ENCODE assay signal across 37 mouse cellular contexts in the genomic region with DNA sequence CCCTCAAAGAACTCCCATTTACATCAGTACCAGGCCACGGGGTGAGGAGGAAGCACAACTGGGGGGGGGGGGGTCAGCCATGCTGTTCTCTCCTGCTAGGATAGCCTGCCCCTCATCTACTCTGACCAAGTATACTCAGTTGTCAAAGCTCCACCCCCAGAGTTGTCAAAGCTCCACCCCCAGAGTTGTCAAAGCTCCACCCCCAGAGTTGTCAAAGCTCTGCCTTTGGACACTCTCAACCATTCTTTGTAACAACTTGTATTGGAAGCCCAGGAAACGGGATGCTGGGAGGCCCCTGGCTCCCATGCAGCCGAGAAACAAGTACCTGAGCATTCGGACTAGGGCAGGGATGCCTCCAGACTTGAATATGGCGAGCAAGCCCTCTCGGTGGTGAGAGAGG. TPM values are rescaled to one million over a fixed set of nuclear protein-coding genes. Genes with fewer than 3 reads are reported as not detected.
"Had no signal": no experiment of that assay in that cellular context is flagged by ENCODE, and none has a peak within 500 bp of the region (broad histone marks: within the 10 kb centered on the region; RNA-seq: fewer than 3 reads in every experiment).

No protein-coding gene starts in this region.

- ATAC-seq: hindbrain, embryonic 16.5 days; inflammation-experienced regulatory T-cells, adult 6 months; intestine, embryonic 15.5 days; intestine, postnatal 0 days had no signal

- DNase-seq: gastrocnemius, adult 2 months; gastrocnemius, postnatal 10 days; gastrocnemius, postnatal 25 days; heart, adult 18-20 months; heart, postnatal 14 days; heart, postnatal 4 days; kidney, adult 18-20 months; kidney, adult 8-10 months; kidney, postnatal 10 days; kidney, postnatal 25 days; kidney, postnatal 4 days; liver; liver, embryonic 13.5 days had no signal

- H3K27me3 ChIP-seq: heart, embryonic 13.5 days; heart, embryonic 15.5 days; hindbrain, embryonic 12.5 days; intestine, embryonic 15.5 days; limb, embryonic 12.5 days; liver, embryonic 13.5 days had no signal

- H3K4me2 ChIP-seq: heart, embryonic 11.5 days; heart, embryonic 13.5 days; heart, embryonic 15.5 days; hindbrain, embryonic 12.5 days; hindbrain, embryonic 14.5 days; intestine, embryonic 15.5 days; limb, embryonic 12.5 days; liver, embryonic 11.5 days; liver, embryonic 13.5 days had no signal

- H3K9ac ChIP-seq: heart, embryonic 13.5 days; heart, embryonic 15.5 days; hindbrain, embryonic 12.5 days; hindbrain, embryonic 14.5 days; intestine, embryonic 15.5 days; limb, embryonic 12.5 days; liver, embryonic 13.5 days had no signal

- H3K4me3 ChIP-seq: gastrocnemius, adult 2 months; heart, embryonic 13.5 days; heart, embryonic 15.5 days; hindbrain, embryonic 10.5 days; hindbrain, embryonic 12.5 days; intestine, embryonic 15.5 days; layer of hippocampus, adult 2 months; left cerebral cortex, adult 2 months; limb, embryonic 10.5 days; limb, embryonic 12.5 days; liver, embryonic 13.5 days had no signal

- H3K27ac ChIP-seq: gastrocnemius, adult 2 months; heart, embryonic 13.5 days; heart, embryonic 15.5 days; hindbrain, embryonic 10.5 days; hindbrain, embryonic 12.5 days; hindbrain, embryonic 14.5 days; intestine, embryonic 15.5 days; layer of hippocampus, adult 2 months; left cerebral cortex, adult 2 months; limb, embryonic 10.5 days; limb, embryonic 12.5 days; liver, embryonic 13.5 days had no signal

- H3K9me3 ChIP-seq: heart, embryonic 13.5 days; heart, embryonic 15.5 days; hindbrain, embryonic 10.5 days; hindbrain, embryonic 12.5 days; intestine, embryonic 15.5 days; limb, embryonic 10.5 days; limb, embryonic 12.5 days; liver, embryonic 13.5 days had no signal

RNA-seq across cellular contexts. Expression of gene Hap1, which starts 26.8 kb away (rescaled TPM):
- total RNA-seq: granulocyte monocyte progenitor cell, adult 5-6 weeks had no signal

RNA-seq across cellular contexts. Expression of gene P3h4, which starts 32.0 kb away (rescaled TPM):
- total RNA-seq: granulocyte monocyte progenitor cell, adult 5-6 weeks had no signal

RNA-seq across cellular contexts. Expression of gene Fkbp10, which starts 32.8 kb away (rescaled TPM):
- total RNA-seq: granulocyte monocyte progenitor cell, adult 5-6 weeks had no signal

RNA-seq across cellular contexts. Expression of gene Gast, which starts 48.5 kb away (rescaled TPM):
- total RNA-seq: gastrocnemius, adult 2 months; gastrocnemius, postnatal 10 days; gastrocnemius, postnatal 25 days; gastrocnemius, postnatal 4 days; granulocyte monocyte progenitor cell, adult 5-6 weeks; heart, adult 18-20 months; heart, postnatal 14 days; heart, postnatal 4 days; layer of hippocampus, adult 2 months; layer of hippocampus, postnatal 10 days; layer of hippocampus, postnatal 25 days; left cerebral cortex, adult 2 months; left cerebral cortex, postnatal 14 days; left cerebral cortex, postnatal 36 days had no signal
- polyA plus RNA-seq: heart, embryonic 11.5 days; heart, embryonic 13.5 days; heart, embryonic 15.5 days; heart, postnatal 0 days; hindbrain, embryonic 16.5 days; inflammation-experienced regulatory T-cells, adult 6 months; kidney, embryonic 14.5 days; kidney, embryonic 16.5 days; limb, embryonic 10.5 days; limb, embryonic 12.5 days; liver, embryonic 11.5 days; liver, embryonic 13.5 days had no signal
